Mouse (Mus musculus) MEL (cell line): ENCODE measurements around the gene Cdkal1. TPM values are rescaled to one million over a fixed set of nuclear protein-coding genes. Genes with fewer than 3 reads are reported as not detected.

ENCODE experiments used
- DNase-seq: peaks from one replicate; pipeline ENCODE4 v3.0.0; 2011; ENCODE audit warnings: low read depth, low spot score
- H3K27ac ChIP-seq: 2 replicates; pipeline ENCODE4 v1.5.1; 2012; ENCODE audit warnings: low read depth, mild to moderate bottlenecking, control low read depth, low read length, moderate library complexity; ENCODE audit not compliant: control insufficient read depth
- H3K27me3 ChIP-seq, 2 experiments: fragments of 150-350 bp in 1 of 2; sonication (generic) in 1 of 2; 2 replicates each; pipeline ENCODE4 v1.6.1; 2012; ENCODE audit warnings: low read length in 2 of 2, mild to moderate bottlenecking in 2 of 2, improper control_type of control experiment in 1 of 2, moderate library complexity in 1 of 2; ENCODE audit not compliant: insufficient read depth in 2 of 2, control insufficient read depth in 1 of 2
- H3K36me3 ChIP-seq, 2 experiments: 2 replicates each; pipeline ENCODE4 v1.6.1; 2012 to 2014; ENCODE audit warnings: low read length in 2 of 2, improper control_type of control experiment in 1 of 2, inconsistent platforms in 1 of 2, mild to moderate bottlenecking in 1 of 2; ENCODE audit not compliant: insufficient read depth in 2 of 2, control insufficient read depth in 1 of 2
- H3K4me1 ChIP-seq, 2 experiments: fragments of 150-350 bp in 1 of 2; sonication (generic) in 1 of 2; 2 replicates each; pipeline ENCODE4 v1.6.1; 2012; ENCODE audit warnings: low read length in 2 of 2, improper control_type of control experiment in 1 of 2, mild to moderate bottlenecking in 1 of 2; ENCODE audit not compliant: insufficient read depth in 2 of 2, control insufficient read depth in 1 of 2
- H3K4me3 ChIP-seq, 2 experiments: fragments of 150-350 bp in 1 of 2; sonication (generic) in 1 of 2; 2 replicates each; pipeline ENCODE4 v1.5.1; 2012; ENCODE audit warnings: low read depth in 2 of 2, low read length in 2 of 2, mild to moderate bottlenecking in 2 of 2, moderate library complexity in 2 of 2, control low read depth in 1 of 2, improper control_type of control experiment in 1 of 2; ENCODE audit not compliant: control insufficient read depth in 1 of 2, insufficient read depth in 1 of 2
- H3K79me2 ChIP-seq: 2 replicates; pipeline ENCODE4 v1.6.1; 2012; ENCODE audit warnings: mild to moderate bottlenecking, low read length, moderate library complexity; ENCODE audit not compliant: control insufficient read depth, poor library complexity, insufficient read depth
- H3K9ac ChIP-seq: 2 replicates; pipeline ENCODE4 v1.6.1; 2012; ENCODE audit warnings: low read depth, mild to moderate bottlenecking, control low read depth, low read length, moderate library complexity; ENCODE audit not compliant: control insufficient read depth, poor library complexity, severe bottlenecking
- H3K9me3 ChIP-seq: fragments of 150-350 bp; sonication (generic); replicated peaks from 2 replicates; pipeline ENCODE4 v1.6.1; 2012; ENCODE audit warnings: mild to moderate bottlenecking, low read length, improper control_type of control experiment, moderate library complexity; ENCODE audit not compliant: insufficient read depth
- CHD1 ChIP-seq: IDR thresholded peaks from 2 replicates; pipeline ENCODE4 v1.6.1; 2012; ENCODE audit warnings: low read depth, mild to moderate bottlenecking, inconsistent platforms, low read length, improper control_type of control experiment
- CHD2 ChIP-seq: IDR thresholded peaks from 2 replicates; pipeline ENCODE4 v1.6.1; 2011; ENCODE audit warnings: low read length, improper control_type of control experiment
- CTCF ChIP-seq, 3 experiments: IDR thresholded peaks in 2 of 3; conservative IDR thresholded peaks in 1 of 3; 2 replicates each; pipeline ENCODE4 v1.5.1; 2011 to 2012; ENCODE audit warnings: low read length in 3 of 3, low read depth in 2 of 3, mild to moderate bottlenecking in 2 of 3, improper control_type of control experiment in 1 of 3, inconsistent platforms in 1 of 3, mixed read lengths in 1 of 3, moderate library complexity in 1 of 3; ENCODE audit not compliant: control insufficient read depth in 1 of 3, insufficient read depth in 1 of 3, poor library complexity in 1 of 3, severe bottlenecking in 1 of 3
- ETS1 ChIP-seq: IDR thresholded peaks from 2 replicates; pipeline ENCODE4 v1.6.1; 2012; ENCODE audit warnings: low read depth, mild to moderate bottlenecking, inconsistent platforms, low read length, improper control_type of control experiment, moderate library complexity
- GABPA ChIP-seq: IDR thresholded peaks from 2 replicates; pipeline ENCODE4 v1.6.1; 2012; ENCODE audit warnings: low read depth, mild to moderate bottlenecking, inconsistent platforms, low read length, improper control_type of control experiment, moderate library complexity
- HCFC1 ChIP-seq: IDR thresholded peaks from 2 replicates; pipeline ENCODE4 v1.6.1; 2012; ENCODE audit warnings: low read depth, mild to moderate bottlenecking, inconsistent platforms, low read length, improper control_type of control experiment, moderate library complexity
- JUND ChIP-seq: IDR thresholded peaks from 2 replicates; pipeline ENCODE4 v1.6.1; 2011; ENCODE audit warnings: low read depth, mild to moderate bottlenecking, improper control_type of control experiment, low read length
- KAT2A ChIP-seq: conservative IDR thresholded peaks from 2 replicates; pipeline ENCODE4 v1.6.1; 2012; ENCODE audit warnings: low read depth, low read length, improper control_type of control experiment, inconsistent platforms
- MAX ChIP-seq: IDR thresholded peaks from 2 replicates; pipeline ENCODE4 v1.6.1; 2011; ENCODE audit warnings: low read length, improper control_type of control experiment
- MEF2A ChIP-seq: IDR thresholded peaks from 2 replicates; pipeline ENCODE4 v1.6.1; 2014; ENCODE audit warnings: low read depth, mild to moderate bottlenecking, inconsistent platforms, low read length, improper control_type of control experiment; ENCODE audit not compliant: poor library complexity, insufficient replicate concordance, severe bottlenecking; ENCODE audit errors: extremely low read depth
- MXI1 ChIP-seq: IDR thresholded peaks from 2 replicates; pipeline ENCODE4 v1.6.1; 2011; ENCODE audit warnings: mild to moderate bottlenecking, low read depth, low read length, improper control_type of control experiment
- NELFE ChIP-seq: IDR thresholded peaks from 2 replicates; pipeline ENCODE4 v1.6.1; 2011; ENCODE audit warnings: low read depth, low read length, improper control_type of control experiment
- RAD21 ChIP-seq: IDR thresholded peaks from 2 replicates; pipeline ENCODE4 v1.6.1; 2011; ENCODE audit warnings: mild to moderate bottlenecking, low read depth, low read length, improper control_type of control experiment
- RCOR1 ChIP-seq: IDR thresholded peaks from 2 replicates; pipeline ENCODE4 v1.6.1; 2012; ENCODE audit warnings: low read depth, mild to moderate bottlenecking, inconsistent platforms, low read length, improper control_type of control experiment
- TBP ChIP-seq: IDR thresholded peaks from 2 replicates; pipeline ENCODE4 v1.8.0; 2011; ENCODE audit warnings: low read depth, low read length, improper control_type of control experiment
- USF2 ChIP-seq, 2 experiments: IDR thresholded peaks; 2 replicates each; pipeline ENCODE4 v1.6.1; 2011 to 2012; ENCODE audit warnings: improper control_type of control experiment in 2 of 2, low read length in 2 of 2, borderline replicate concordance in 1 of 2, inconsistent platforms in 1 of 2, low read depth in 1 of 2, mild to moderate bottlenecking in 1 of 2; ENCODE audit not compliant: insufficient read depth in 1 of 2
- ZKSCAN1 ChIP-seq: IDR thresholded peaks from 2 replicates; pipeline ENCODE4 v1.6.1; 2012; ENCODE audit warnings: low read depth, mild to moderate bottlenecking, inconsistent platforms, low read length, improper control_type of control experiment, moderate library complexity
- polyA plus RNA-seq, 2 experiments: library from polyadenylated mRNA; stranded (reverse) in 1 of 2; unstranded in 1 of 2; fragments of >175 nt in 1 of 2; fragments of >200 nt in 1 of 2; gene quantifications; 2 replicates each; pipeline versions ENCODE4 v1.2.1 to v1.2.4; 2012; ENCODE audit warnings: low replicate concordance in 2 of 2, low read depth in 1 of 2; ENCODE audit not compliant: insufficient read length in 2 of 2, insufficient read depth in 1 of 2, missing spikeins in 1 of 2
- total RNA-seq: library from RNA; depleted of rRNA; stranded (reverse); fragments of 300-350 nt; gene quantifications from 2 replicates; pipeline ENCODE4 v1.2.3, GENCODE M21; 2012

Gene Cdkal1
- total and polyA plus RNA-seq, 3 experiments: 10.6 to 11.0 TPM; not detected in 1

GRCm38 (mm10) chr13:29317703-29318102, 537.8 kb downstream of the Cdkal1 start:
- Histone ChIP-seq H3K36me3 (no peaks in the 10 kb centered on the region), H3K4me3 (no peak overlapping the region), H3K79me2 (no peaks in the 10 kb centered on the region)
- TF ChIP-seq HCFC1 (no peak), JUND (no peak), MAX (no peak), ZKSCAN1 (no peak), NELFE (no peak), TBP (no peak), USF2 (IDR thresholded peaks at IDR 0.05; ENCODE audit: borderline replicate concordance in 1 of 2, insufficient read depth in 1 of 2, low read depth in 1 of 2, low read length in 2 of 2) (no peak), MXI1 (no peak), MEF2A (no peak)
- TF ChIP-seq, all 39 proteins: peak for 0
- H3K27me3 ChIP-seq: no peaks in the 10 kb centered on the region
- DNase-seq: no peak
- no peaks in the 10 kb centered on the region for H3K4me1 ChIP-seq
- H3K9ac ChIP-seq: no peak overlapping the region
- no peaks in the 10 kb centered on the region for H3K9me3 ChIP-seq
- no peak overlapping the region for H3K27ac ChIP-seq

GRCm38 (mm10) chr13:29316271-29316670, 539.2 kb downstream of the Cdkal1 start:
- no peaks in the 10 kb centered on the region for H3K36me3 ChIP-seq
- no peak overlapping the region for H3K9ac ChIP-seq
- no peaks in the 10 kb centered on the region for H3K4me1 ChIP-seq
- TF ChIP-seq JUND (no peak), GABPA (no peak), TBP (no peak), CHD2 (no peak), ZKSCAN1 (no peak), MXI1 (no peak), RAD21 (no peak), KAT2A (no peak), MAX (no peak), CTCF (IDR thresholded peaks at IDR 0.05 in 2 of 3, conservative IDR thresholded peaks at IDR 0.05 in 1 of 3; ENCODE audit: control insufficient read depth in 1 of 3, insufficient read depth in 1 of 3, low read depth in 2 of 3, low read length in 3 of 3, poor library complexity in 1 of 3, severe bottlenecking in 1 of 3) (no peak), NELFE (no peak), RCOR1 (no peak), ETS1 (no peak), CHD1 (no peak)
- H3K27ac ChIP-seq: no peak overlapping the region
- H3K79me2 ChIP-seq: no peaks in the 10 kb centered on the region
- no peaks in the 10 kb centered on the region for H3K27me3 ChIP-seq
- no peak overlapping the region for H3K4me3 ChIP-seq
- DNase-seq: no peak
- H3K9me3 ChIP-seq: no peaks in the 10 kb centered on the region
